Comparison of ENCODE assay signal across 9 mouse cellular contexts in genomic region chr3:98223783-98224580, GRCm38 (mm10). TPM values are rescaled to one million over a fixed set of nuclear protein-coding genes. Genes with fewer than 3 reads are reported as not detected.
DNase-seq lines count a peak whose midpoint lies in the region; TF ChIP-seq lines count a peak whose summit lies in the region.
"Had no signal": no experiment of that assay in that cellular context is flagged by ENCODE, and none has a peak within 500 bp of the region (broad histone marks: within the 10 kb centered on the region; RNA-seq: fewer than 3 reads in every experiment).

No protein-coding gene starts in this region.

- peak; percentile 87 for DNase-seq in MN1 (ENCODE audit: low spot score)
- peak; percentile 24 for DNase-seq in cerebellum, adult 9-11 months
- DNase-seq in frontal cortex, adult 2 months (ENCODE audit: extremely low spot score in 1 of 2, low spot score in 1 of 2): peak; percentile 59 to 79
- DNase-seq in hindbrain, embryonic 10.5 days (ENCODE audit: low spot score): peak; percentile 68
- peak; percentile 54 to 69 for DNase-seq in layer of hippocampus, adult 8-10 months (ENCODE audit: low spot score in 2 of 2)
- peak; percentile 38 for DNase-seq in lung, adult 2 months
- peak; percentile 38 for DNase-seq in retina, adult 2 months (ENCODE audit: low read depth, low spot score)
- DNase-seq in urinary bladder, postnatal 36 days (ENCODE audit: low spot score in 2 of 2): peak; percentile 56 to 70

- TF ChIP-seq POLR2A in lung, adult 2 months (IDR thresholded peaks at IDR 0.05; ENCODE audit: borderline replicate concordance, extremely low read depth, low read depth, low read length): no peak

- H3K4me3 ChIP-seq in hindbrain, embryonic 10.5 days: no peak overlapping the region
- no peak overlapping the region for H3K4me3 ChIP-seq in lung, adult 2 months (replicated peaks; ENCODE audit: extremely low read depth, low read depth, low read length)

- WGBS in hindbrain, embryonic 10.5 days: 14% methylated on average over 9 of the region's 9 CpGs
- WGBS in lung, adult 2 months: 19% methylated on average over 9 of the region's 9 CpGs

- H3K4me1 ChIP-seq in hindbrain, embryonic 10.5 days (replicated peaks): peaks cover 4% of the 10 kb centered on the region; the same call in 1 of the 2 replicates
- H3K4me1 ChIP-seq in lung, adult 2 months (ENCODE audit: control insufficient read depth, insufficient read depth, low read length): no peaks in the 10 kb centered on the region

- peak; percentile 72 for TF ChIP-seq CTCF in lung, adult 2 months (IDR thresholded peaks at IDR 0.05; ENCODE audit: insufficient read depth, low read length)

- H3K36me3 ChIP-seq in hindbrain, embryonic 10.5 days: no peaks in the 10 kb centered on the region

- peak overlapping the region; percentile 29; the same call in 1 of the 2 replicates for H3K27ac ChIP-seq in hindbrain, embryonic 10.5 days

- peaks cover 16% of the 10 kb centered on the region for H3K27me3 ChIP-seq in hindbrain, embryonic 10.5 days (ENCODE audit: insufficient read depth, poor library complexity, severe bottlenecking)

- no peaks in the 10 kb centered on the region for H3K9me3 ChIP-seq in hindbrain, embryonic 10.5 days

RNA-seq across cellular contexts. Expression of gene Reg4, which starts 2.0 kb away (rescaled TPM):
- 0.13 TPM in 1 of 2 replicates, not detected in the other for polyA plus RNA-seq in frontal cortex, adult 2 months (2012; rRNA removed)
- polyA plus RNA-seq in hindbrain, embryonic 10.5 days (2016; fragmentation: Nextera tagmentation; extraction: Ambion mirVana): not detected in 2 replicates
- total RNA-seq in layer of hippocampus, adult 8-10 months (2022): not detected
- polyA plus RNA-seq in lung, adult 2 months (2012; rRNA removed): 0.34 TPM in 1 of 2 replicates, not detected in the other
- total RNA-seq: hematopoietic stem cell, adult 5-6 weeks had no signal

RNA-seq across cellular contexts. Expression of gene Hmgcs2, which starts 56.3 kb away (rescaled TPM):
- 14.1 and 14.9 TPM in 2 replicates for polyA plus RNA-seq in frontal cortex, adult 2 months (2012; rRNA removed)
- polyA plus RNA-seq in hindbrain, embryonic 10.5 days (2016; fragmentation: Nextera tagmentation; extraction: Ambion mirVana): 2.2 and 3.8 TPM in 2 replicates
- 1 to 10 TPM; 4.3 to 6.5 (median 5.3) TPM for total RNA-seq in layer of hippocampus, adult 8-10 months (2022)
- polyA plus RNA-seq in lung, adult 2 months (2012; rRNA removed): 12.8 and 14.4 TPM in 2 replicates

Comparison
In these comparisons a context has a peak if more than half of its experiments do, and no peak if none do; other contexts are left out.
1. DNase-seq: peak in every context shown above with its lines; median percentile 87 in MN1; 69 in frontal cortex, adult 2 months; 68 in hindbrain, embryonic 10.5 days; 63 in urinary bladder, postnatal 36 days; 62 in layer of hippocampus, adult 8-10 months; 38 in lung, adult 2 months; 38 in retina, adult 2 months; 24 in cerebellum, adult 9-11 months.